Mouse (Mus musculus) spleen, adult 2 months (tissue): ENCODE measurements around the gene Ybx3. TPM values are rescaled to one million over a fixed set of nuclear protein-coding genes. Genes with fewer than 3 reads are reported as not detected.
A peak's percentile ranks its signal among the peaks of the same experiment; 100 is the strongest.

Experiments
- DNase-seq, 2 experiments: peaks; one replicate each; pipeline versions ENCODE4 v3.0.0 to v3.0.0-alpha.2; 2012 to 2021; ENCODE audit warnings: low spot score in 2 of 2, low read depth in 1 of 2
- H3K27ac ChIP-seq: fragments of 200-500 bp; 2 replicates; pipeline ENCODE4 v1.5.1; 2012; ENCODE audit warnings: low read length, inconsistent platforms; ENCODE audit not compliant: insufficient read depth
- H3K27me3 ChIP-seq: fragments of 200-500 bp; 2 replicates; pipeline ENCODE4 v1.6.1; 2012; ENCODE audit warnings: mild to moderate bottlenecking, moderate library complexity, low read length, inconsistent platforms; ENCODE audit not compliant: control insufficient read depth, insufficient read depth
- H3K36me3 ChIP-seq: fragments of 200-500 bp; 2 replicates; pipeline ENCODE4 v1.6.1; 2012; ENCODE audit warnings: mild to moderate bottlenecking, low read length, inconsistent platforms; ENCODE audit not compliant: control insufficient read depth, insufficient read depth
- H3K4me1 ChIP-seq: fragments of 200-500 bp; 2 replicates; pipeline ENCODE4 v1.6.1; 2011; ENCODE audit warnings: inconsistent platforms; ENCODE audit not compliant: control insufficient read depth, insufficient read depth, insufficient read length
- H3K4me3 ChIP-seq: fragments of 200-500 bp; 2 replicates; pipeline ENCODE4 v1.5.1; 2011; ENCODE audit warnings: mild to moderate bottlenecking, inconsistent platforms; ENCODE audit not compliant: insufficient read depth, insufficient read length; ENCODE audit errors: extremely low read depth
- CTCF ChIP-seq: fragments of 200-500 bp; IDR thresholded peaks from 2 replicates; pipeline ENCODE4 v1.5.1; 2011; ENCODE audit warnings: mild to moderate bottlenecking, inconsistent platforms; ENCODE audit not compliant: insufficient read depth, insufficient read length, insufficient replicate concordance; ENCODE audit errors: extremely low read depth
- POLR2A ChIP-seq: fragments of 200-500 bp; IDR thresholded peaks from 2 replicates; pipeline ENCODE4 v1.6.1; 2011; ENCODE audit warnings: low read depth, low read length, inconsistent platforms
- WGBS: fragments of 180-500 bp; shearing (Covaris S2); methylation state at CpG from one replicate; pipeline ENCODE4 v1.1.7; 2018; 5-methylcytosine and 5-hydroxymethylcytosine counted together
- polyA plus RNA-seq: library from polyadenylated mRNA; depleted of rRNA; stranded (reverse); fragments of >200 nt; gene quantifications from 2 replicates; pipeline ENCODE4 v1.2.3, GENCODE M21; 2012

Gene Ybx3
- polyA plus RNA-seq, 1 experiment: 66.5 TPM

DNA sequence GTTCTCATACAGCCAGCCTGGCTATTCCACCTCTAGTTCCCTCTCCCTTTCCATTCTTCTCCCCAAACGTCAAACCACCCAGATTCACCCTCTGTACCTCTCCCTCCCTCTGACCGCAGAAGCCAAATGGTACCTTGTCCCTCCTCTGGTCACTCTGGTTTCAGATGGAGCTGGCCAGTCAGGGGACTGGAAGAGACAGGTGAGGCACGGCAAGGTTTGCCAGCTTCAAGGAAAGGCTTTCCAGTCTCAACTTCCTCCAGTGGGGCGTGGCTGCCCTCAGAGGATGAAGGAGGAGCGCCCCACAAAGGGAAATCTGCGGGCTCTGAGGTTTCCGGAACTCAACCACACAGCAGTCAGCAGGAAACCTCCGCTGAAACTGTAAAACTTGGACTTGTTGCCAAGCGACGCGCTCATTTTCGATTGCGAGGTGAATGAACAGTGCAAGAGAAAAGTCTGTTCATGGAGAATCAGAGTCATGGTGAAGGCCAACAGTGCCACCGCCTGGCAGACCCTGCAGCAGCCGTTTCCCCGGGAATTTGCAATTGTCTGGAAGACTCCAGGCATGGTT lies 34.8 kb downstream of the Ybx3 start, which contains the start of gene Styk1:
Styk1 (minus strand) TSS at position 246 of the 568 bp plus-strand sequence.
- under 1% methylated on average over 16 of the region's 16 CpGs for WGBS
- peak; percentile 66 to 67 for DNase-seq
- Histone ChIP-seq H3K27ac (no peak within 1 kb of the TSS), H3K27me3 (peaks cover 8% of the 10 kb centered on the region; the same call in 1 of the 2 replicates), H3K4me1 (peaks cover 8% of the 10 kb centered on the region; the same call in 1 of the 2 replicates), H3K36me3 (no peaks in the 10 kb centered on the region), H3K4me3 (no peak within 1 kb of the TSS)
- TF ChIP-seq POLR2A (no peak), CTCF (peak; percentile 65; the same call in 1 of the 2 replicates)

DNA sequence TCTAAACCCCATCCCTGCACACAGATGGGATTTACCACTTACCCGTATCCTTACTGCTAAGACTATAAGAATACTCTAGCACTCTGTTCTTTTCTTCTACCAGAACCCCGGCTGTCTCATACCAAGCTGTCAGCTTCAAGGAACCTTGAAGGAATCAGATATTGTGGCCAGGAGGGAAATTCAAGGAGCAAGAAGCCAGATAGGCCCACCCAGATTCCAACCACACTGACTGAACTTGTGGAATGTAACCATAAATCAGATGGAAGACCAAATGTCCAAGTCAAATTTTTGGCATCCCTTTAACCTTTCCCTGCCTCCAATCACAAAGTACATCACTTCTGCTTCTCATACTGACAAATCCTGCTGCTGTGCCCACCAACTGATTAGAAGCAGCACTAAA lies 41.2 kb downstream of the Ybx3 start:
- H3K27ac ChIP-seq: no peak overlapping the region
- no peak for DNase-seq
- 89% methylated on average over 2 of the region's 2 CpGs for WGBS
- no peaks in the 10 kb centered on the region for H3K36me3 ChIP-seq
- H3K4me1 ChIP-seq: no peaks in the 10 kb centered on the region
- H3K27me3 ChIP-seq: no peaks in the 10 kb centered on the region
- TF ChIP-seq POLR2A: no peak
- no peak for TF ChIP-seq CTCF
- H3K4me3 ChIP-seq: no peak overlapping the region

DNA sequence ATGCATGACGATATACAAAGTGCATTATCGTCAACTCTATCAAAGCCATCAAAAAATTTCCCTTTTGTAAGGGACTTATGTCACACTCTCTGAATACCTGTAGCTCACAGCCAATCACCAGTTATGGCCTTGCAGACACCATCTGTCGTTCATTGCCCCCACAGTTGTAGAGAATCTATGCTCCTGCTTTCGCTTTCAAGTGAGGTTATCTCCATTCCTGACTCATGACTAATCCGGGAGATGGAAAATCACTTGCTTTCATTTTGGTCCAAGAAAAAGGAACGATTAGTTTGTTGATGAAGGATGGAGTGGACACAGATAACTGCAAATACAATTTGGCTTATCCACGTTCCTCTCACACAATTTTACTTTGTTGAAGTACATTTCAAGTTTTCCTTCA lies 43.9 kb downstream of the Ybx3 start:
- no peak for DNase-seq
- WGBS: 86% methylated on average over 7 of the region's 7 CpGs
- Histone ChIP-seq H3K4me1 (no peaks in the 10 kb centered on the region), H3K27me3 (no peaks in the 10 kb centered on the region), H3K36me3 (no peaks in the 10 kb centered on the region), H3K4me3 (no peak overlapping the region), H3K27ac (no peak overlapping the region)
- TF ChIP-seq CTCF (no peak), POLR2A (no peak)

DNA sequence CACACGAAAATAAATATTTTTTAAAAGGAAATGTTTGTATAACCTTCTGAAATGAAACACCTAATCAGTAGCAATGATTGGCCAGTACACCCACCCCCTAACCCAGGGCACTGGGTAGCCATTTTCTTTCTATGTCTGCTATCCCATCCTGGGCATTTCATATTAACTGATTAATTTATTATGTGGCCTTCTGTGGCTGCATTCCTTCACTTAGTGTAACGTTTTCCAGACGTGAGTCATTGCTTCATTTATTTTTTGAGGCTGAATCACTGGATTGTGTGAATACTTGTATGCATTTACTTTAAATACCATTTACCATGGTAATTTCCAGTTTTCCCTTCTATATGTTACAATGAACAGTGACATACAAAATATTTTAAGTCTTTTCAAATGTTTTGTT lies 48.2 kb downstream of the Ybx3 start:
- no peak overlapping the region for H3K4me3 ChIP-seq
- TF ChIP-seq POLR2A (no peak), CTCF (no peak)
- H3K4me1 ChIP-seq: no peaks in the 10 kb centered on the region
- H3K27me3 ChIP-seq: no peaks in the 10 kb centered on the region
- no peak overlapping the region for H3K27ac ChIP-seq
- WGBS: 77% methylated on average over 3 of the region's 3 CpGs
- H3K36me3 ChIP-seq: no peaks in the 10 kb centered on the region
- DNase-seq: no peak

DNA sequence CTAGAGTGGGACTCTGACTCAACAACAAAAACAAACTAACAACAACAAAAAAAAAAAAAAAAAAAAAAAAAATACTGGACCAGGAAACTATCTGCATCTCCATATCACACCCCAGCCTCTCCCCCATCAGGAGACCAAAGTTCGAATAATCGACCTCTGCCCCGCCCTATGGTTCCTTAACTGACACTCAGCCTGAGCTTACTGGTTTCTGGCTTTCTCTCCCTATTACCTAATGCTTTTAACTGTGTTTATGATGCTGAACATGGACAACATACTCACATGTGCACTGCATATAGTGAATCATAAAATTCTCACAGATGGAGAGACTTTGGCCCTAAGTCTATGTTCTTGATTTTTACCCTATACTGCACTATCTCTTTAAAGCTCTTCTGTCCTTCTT lies 49.0 kb downstream of the Ybx3 start:
- no peak for DNase-seq
- TF ChIP-seq POLR2A: no peak
- no peak for TF ChIP-seq CTCF
- H3K27me3 ChIP-seq: no peaks in the 10 kb centered on the region
- H3K4me3 ChIP-seq: no peak overlapping the region
- H3K36me3 ChIP-seq: no peaks in the 10 kb centered on the region
- 87% methylated on average over 3 of the region's 3 CpGs for WGBS
- H3K27ac ChIP-seq: no peak overlapping the region
- H3K4me1 ChIP-seq: no peaks in the 10 kb centered on the region

DNA sequence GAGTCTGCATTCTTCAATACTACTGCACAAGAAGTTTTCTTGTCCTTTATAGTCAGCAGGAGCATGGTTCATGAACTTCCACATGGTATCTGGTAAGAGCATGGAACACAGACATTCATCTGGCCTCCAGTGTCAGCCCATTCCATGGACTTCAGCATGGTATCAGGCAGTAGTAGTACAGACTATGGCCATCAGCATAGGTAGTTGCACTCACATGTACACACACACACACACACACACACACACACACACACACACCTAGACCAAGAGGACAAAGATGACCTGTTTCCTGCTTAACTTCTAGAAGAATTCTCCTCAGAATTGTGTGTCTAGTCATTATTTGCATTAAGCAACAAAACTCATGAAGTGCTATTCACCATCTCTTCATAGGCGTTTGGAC lies 49.5 kb downstream of the Ybx3 start:
- Histone ChIP-seq H3K27ac (no peak overlapping the region), H3K36me3 (no peaks in the 10 kb centered on the region), H3K4me3 (no peak overlapping the region), H3K27me3 (no peaks in the 10 kb centered on the region), H3K4me1 (no peaks in the 10 kb centered on the region)
- DNase-seq: no peak
- TF ChIP-seq POLR2A (no peak), CTCF (no peak)
- WGBS: 77% methylated on average over 1 of the region's 1 CpGs

DNA sequence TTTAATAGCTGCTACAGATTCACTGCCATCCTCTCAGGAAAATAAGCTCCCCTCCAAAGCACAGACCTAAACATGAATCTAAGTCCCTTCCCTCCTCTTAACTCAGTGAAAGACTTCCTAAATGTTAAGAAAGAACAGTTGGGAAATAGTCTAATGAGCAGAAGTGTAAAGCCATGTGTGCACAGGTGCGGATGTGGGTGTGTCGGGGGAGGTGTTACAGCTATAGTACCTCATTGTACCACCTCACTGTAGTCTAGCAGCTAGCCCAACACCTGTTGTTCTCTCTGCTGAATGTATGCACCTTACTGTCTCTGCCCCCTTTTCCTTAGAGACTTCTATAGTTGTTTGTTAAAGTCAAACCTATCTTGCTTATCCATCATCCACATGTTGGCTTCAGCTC lies 61.2 kb downstream of the Ybx3 start:
- DNase-seq: no peak
- WGBS: 85% methylated on average over 2 of the region's 2 CpGs
- H3K4me3 ChIP-seq: no peak overlapping the region

More for the DNA sequence above, 61.2 kb downstream of the Ybx3 start:
- Histone ChIP-seq H3K27me3 (no peaks in the 10 kb centered on the region), H3K36me3 (no peaks in the 10 kb centered on the region), H3K4me1 (no peaks in the 10 kb centered on the region), H3K27ac (no peak overlapping the region)
- TF ChIP-seq CTCF (no peak), POLR2A (no peak)
